Mouse (Mus musculus) ES-Bruce4 (cell line): ENCODE data around the gene Zdhhc7. TPM values are rescaled to one million over a fixed set of nuclear protein-coding genes. Genes with fewer than 3 reads are reported as not detected.

Experiments used
- H3K27ac ChIP-seq: 2 replicates; pipeline ENCODE4 v1.5.1; 2012; ENCODE audit warnings: low read length, inconsistent platforms; ENCODE audit not compliant: insufficient read depth
- H3K27me3 ChIP-seq: 2 replicates; pipeline ENCODE4 v1.6.1; 2012; ENCODE audit warnings: mild to moderate bottlenecking, low read length, inconsistent platforms; ENCODE audit not compliant: control insufficient read depth, poor library complexity, insufficient read depth, severe bottlenecking
- H3K36me3 ChIP-seq: 2 replicates; pipeline ENCODE4 v1.6.1; 2012; ENCODE audit warnings: inconsistent platforms, mild to moderate bottlenecking, low read length, moderate library complexity; ENCODE audit not compliant: control insufficient read depth, poor library complexity, insufficient read depth, severe bottlenecking
- H3K4me1 ChIP-seq: one replicate; pipeline ENCODE4 v1.8.1; 2011; ENCODE audit warnings: low read length; ENCODE audit not compliant: control insufficient read depth, insufficient read depth
- H3K4me3 ChIP-seq: 2 replicates; pipeline ENCODE4 v1.5.1; 2011; ENCODE audit warnings: low read depth, mild to moderate bottlenecking, low read length
- H3K9ac ChIP-seq: 2 replicates; pipeline ENCODE4 v1.6.1; 2012; ENCODE audit warnings: low read depth, mild to moderate bottlenecking, inconsistent platforms; ENCODE audit not compliant: poor library complexity, severe bottlenecking
- H3K9me3 ChIP-seq: replicated peaks from 2 replicates; pipeline ENCODE4 v1.6.1; 2012; ENCODE audit warnings: mild to moderate bottlenecking, low read length, inconsistent platforms; ENCODE audit not compliant: control insufficient read depth, poor library complexity, insufficient read depth, severe bottlenecking
- CTCF ChIP-seq: IDR thresholded peaks from one replicate; pipeline ENCODE4 v1.8.1; 2011; ENCODE audit warnings: low read depth, low read length
- EP300 ChIP-seq: IDR thresholded peaks from 2 replicates; pipeline ENCODE4 v1.6.1; 2011; ENCODE audit warnings: low read depth, low read length; ENCODE audit not compliant: insufficient read depth
- POLR2A ChIP-seq: IDR thresholded peaks from one replicate; pipeline ENCODE4 v1.8.1; 2011; ENCODE audit warnings: low read length; ENCODE audit not compliant: insufficient read depth
- polyA plus RNA-seq: library from polyadenylated mRNA; stranded (reverse); fragments of >200 nt; gene quantifications from 2 replicates; pipeline ENCODE4 v1.2.4, GENCODE M21; 2011; ENCODE audit warnings: low read depth; ENCODE audit not compliant: missing spikeins, insufficient read depth, insufficient read length

Zdhhc7 gene
- polyA plus RNA-seq, 1 experiment = 17.1 TPM

- no peak overlapping the region for H3K4me3 ChIP-seq
- no peaks in the 10 kb centered on the region for H3K9me3 ChIP-seq
- no peak overlapping the region for H3K9ac ChIP-seq
- H3K27me3 ChIP-seq = no peaks in the 10 kb centered on the region
- H3K4me1 ChIP-seq = no peaks in the 10 kb centered on the region
- TF ChIP-seq EP300 (no peak), CTCF (no peak), POLR2A (no peak)
- H3K27ac ChIP-seq = no peak overlapping the region
- no peaks in the 10 kb centered on the region for H3K36me3 ChIP-seq
Observed at GRCm38 (mm10) chr8:120129547-120129946, 28.3 kb upstream of the Zdhhc7 start.

- H3K4me1 ChIP-seq = no peaks in the 10 kb centered on the region
- no peak for TF ChIP-seq EP300
- TF ChIP-seq CTCF = no peak
- TF ChIP-seq POLR2A = no peak
- H3K27me3 ChIP-seq = no peaks in the 10 kb centered on the region
- no peak overlapping the region for H3K4me3 ChIP-seq
- H3K27ac ChIP-seq = no peak overlapping the region
- no peaks in the 10 kb centered on the region for H3K9me3 ChIP-seq
- H3K36me3 ChIP-seq = no peaks in the 10 kb centered on the region
- H3K9ac ChIP-seq = no peak overlapping the region
Observed at GRCm38 (mm10) chr8:120126357-120127161, 25.3 kb upstream of the Zdhhc7 start.

- TF ChIP-seq POLR2A (no peak), CTCF (no peak), EP300 (no peak)
- H3K4me3 ChIP-seq = no peak overlapping the region
- H3K9ac ChIP-seq = no peak overlapping the region
- H3K36me3 ChIP-seq = no peaks in the 10 kb centered on the region
- H3K27me3 ChIP-seq = no peaks in the 10 kb centered on the region
- H3K9me3 ChIP-seq = no peaks in the 10 kb centered on the region
- H3K4me1 ChIP-seq = no peaks in the 10 kb centered on the region
- H3K27ac ChIP-seq = no peak overlapping the region
Observed at GRCm38 (mm10) chr8:120124836-120125389, 23.6 kb upstream of the Zdhhc7 start.

GRCm38 (mm10) chr8:120124261-120124660, 23.0 kb upstream of the Zdhhc7 start:
- no peak overlapping the region for H3K9ac ChIP-seq
- no peaks in the 10 kb centered on the region for H3K36me3 ChIP-seq
- no peak for TF ChIP-seq POLR2A
- TF ChIP-seq EP300 = no peak
- TF ChIP-seq CTCF = no peak
- H3K4me1 ChIP-seq = no peaks in the 10 kb centered on the region
- H3K27me3 ChIP-seq = no peaks in the 10 kb centered on the region
- no peaks in the 10 kb centered on the region for H3K9me3 ChIP-seq
- no peak overlapping the region for H3K27ac ChIP-seq
- no peak overlapping the region for H3K4me3 ChIP-seq

- Histone ChIP-seq H3K27me3 (no peaks in the 10 kb centered on the region), H3K9me3 (no peaks in the 10 kb centered on the region), H3K9ac (no peak overlapping the region), H3K27ac (no peak overlapping the region), H3K4me1 (no peaks in the 10 kb centered on the region), H3K4me3 (no peak overlapping the region), H3K36me3 (no peaks in the 10 kb centered on the region)
- no peak for TF ChIP-seq EP300
- no peak for TF ChIP-seq CTCF
- no peak for TF ChIP-seq POLR2A
Observed at GRCm38 (mm10) chr8:120120951-120121350, 19.7 kb upstream of the Zdhhc7 start.

- Histone ChIP-seq H3K4me1 (no peaks in the 10 kb centered on the region), H3K9ac (no peak overlapping the region), H3K27me3 (peaks cover 7% of the 10 kb centered on the region), H3K9me3 (no peaks in the 10 kb centered on the region), H3K27ac (no peak overlapping the region), H3K4me3 (no peak overlapping the region), H3K36me3 (no peaks in the 10 kb centered on the region)
- no peak for TF ChIP-seq EP300
- TF ChIP-seq POLR2A = no peak
- TF ChIP-seq CTCF = no peak
Observed at GRCm38 (mm10) chr8:120119931-120120330, 18.6 kb upstream of the Zdhhc7 start.
